Mouse (Mus musculus) megakaryocyte-erythroid progenitor cell, adult 5-6 weeks (primary cell): ENCODE measurements around the gene Acat2. TPM values are rescaled to one million over a fixed set of nuclear protein-coding genes. Genes with fewer than 3 reads are reported as not detected.
"Not testable (repeated sequence)": the region's sequence is repeated elsewhere in the genome, so short reads cannot be mapped to it uniquely, and the experiment has no call there.

Experiments used
- ATAC-seq: replicated peaks from 2 replicates; pipeline ENCODE4 v1.8.0; 2016; ENCODE audit warnings: mild to moderate bottlenecking, inconsistent platforms; ENCODE audit not compliant: severe bottlenecking, poor library complexity, low FRiP score, low TSS enrichment
- total RNA-seq, 2 experiments: library from RNA; stranded (forward) in 1 of 2; stranded (reverse) in 1 of 2; fragments of 200-1000, 215-1000 nt in 1 of 2; fragments of >200 nt in 1 of 2; fragmentation: Nextera tagmentation in 1 of 2; gene quantifications; 2 replicates each; pipeline ENCODE4 v1.2.3; 2014 to 2017

Gene Acat2
- total RNA-seq (2014; fragmentation: Nextera tagmentation) (14.9 and 28.9 TPM in 2 replicates), total RNA-seq (2017) (19.2 and 20.2 TPM in 2 replicates)

GRCm38 (mm10) chr17:12960331-12960873, at the start of gene Acat2:
Gene Acat2, minus strand, starts transcription at chr17:12960747.
- peak; percentile 95 for ATAC-seq

- ATAC-seq, result peak; percentile 48
These were observed 49.3 kb upstream of the Acat2 start for GRCm38 (mm10) chr17:13009887-13010286.

DNA sequence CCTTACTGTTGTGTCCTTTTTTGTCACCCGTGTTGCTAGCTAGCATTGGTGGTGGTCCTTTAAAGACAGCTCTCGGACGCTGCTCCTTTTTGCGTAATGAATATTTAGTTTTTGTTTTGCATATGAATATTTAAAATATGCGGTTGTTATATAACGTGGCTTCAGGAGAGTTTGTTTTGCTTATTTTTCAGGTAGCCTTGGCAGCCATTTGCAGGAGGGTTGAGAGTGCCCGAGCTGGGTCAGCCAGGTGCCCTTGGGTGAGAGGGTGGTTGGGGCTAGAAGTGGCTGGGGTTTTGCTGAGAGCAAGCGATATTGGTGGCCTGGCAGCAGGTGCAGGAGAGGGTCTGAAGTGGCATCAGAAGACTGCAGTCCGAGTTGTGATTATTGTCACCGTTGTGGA, 48.0 kb upstream of the Acat2 start:
- peak; percentile 14; the same call in 1 of the 2 replicates for ATAC-seq

- peak; percentile 96 for ATAC-seq
These were observed 47.3 kb upstream of the Acat2 start for GRCm38 (mm10) chr17:13007730-13008425.

GRCm38 (mm10) chr17:13006984-13007383, 46.4 kb upstream of the Acat2 start:
- ATAC-seq, result no peak

GRCm38 (mm10) chr17:13006546-13006945, 46.0 kb upstream of the Acat2 start, which contains the start of gene Sod2:
Gene Sod2, plus strand, starts transcription at chr17:13006846.
- not testable (repeated sequence) for ATAC-seq

GRCm38 (mm10) chr17:13004436-13004835, 43.9 kb upstream of the Acat2 start:
- ATAC-seq, result not testable (repeated sequence)

DNA sequence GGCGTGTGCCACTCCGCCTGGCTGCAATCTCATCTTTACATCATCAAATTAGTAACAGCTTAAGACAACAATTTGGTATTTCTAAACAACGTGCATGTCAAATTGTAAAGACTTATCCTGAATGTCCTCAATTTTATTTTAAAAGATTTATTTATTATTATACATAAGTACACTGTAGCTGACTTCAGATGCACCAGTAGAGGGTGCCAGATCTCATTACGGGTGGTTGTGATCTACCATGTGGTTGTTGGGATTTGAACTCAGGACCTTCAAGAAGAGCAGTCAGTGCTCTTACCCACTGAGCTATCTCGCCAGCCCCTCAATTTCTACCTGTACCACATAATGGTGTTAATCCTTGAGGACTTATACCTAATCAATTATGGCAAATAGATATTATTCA, 41.7 kb upstream of the Acat2 start:
- not testable (repeated sequence) for ATAC-seq

DNA sequence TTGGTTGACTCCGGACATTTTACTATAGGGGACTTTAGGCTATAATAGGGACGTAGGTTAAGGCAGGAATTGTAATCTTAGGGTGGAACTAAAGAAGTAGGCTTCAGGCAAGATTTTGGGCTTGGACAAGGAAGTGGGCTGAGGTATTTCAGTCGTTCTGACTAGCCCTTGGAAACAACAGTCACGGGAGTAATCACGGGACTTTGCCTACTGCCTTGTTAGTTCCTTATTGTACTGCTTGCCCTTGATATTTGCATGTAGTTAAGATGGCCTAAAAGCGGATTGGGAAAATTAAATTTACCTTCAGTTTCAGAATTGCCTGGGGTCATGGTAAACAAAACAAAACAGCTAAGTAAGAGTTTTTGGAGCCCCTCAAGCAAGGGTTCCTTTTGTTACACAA, 38.5 kb upstream of the Acat2 start:
- no peak for ATAC-seq

DNA sequence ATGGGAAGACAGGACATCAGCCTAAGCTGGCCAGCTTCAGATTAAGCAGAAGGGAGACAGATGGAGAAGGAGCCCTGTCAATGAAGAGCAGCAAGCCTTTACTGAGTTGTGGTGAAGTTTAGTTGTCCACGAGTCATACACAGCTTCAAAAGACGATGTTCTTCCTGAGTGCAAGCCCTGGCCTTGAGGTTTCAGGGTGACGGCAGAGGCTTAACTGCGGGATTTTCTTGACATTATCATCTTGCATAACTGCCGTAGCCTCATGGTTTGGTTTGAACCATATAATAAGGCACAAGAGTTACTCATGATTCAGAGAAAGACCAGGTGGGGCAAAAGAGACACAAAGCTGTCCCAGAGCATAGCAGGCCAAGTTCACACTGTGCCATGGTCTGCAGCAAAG, 37.3 kb upstream of the Acat2 start:
- no peak for ATAC-seq

DNA sequence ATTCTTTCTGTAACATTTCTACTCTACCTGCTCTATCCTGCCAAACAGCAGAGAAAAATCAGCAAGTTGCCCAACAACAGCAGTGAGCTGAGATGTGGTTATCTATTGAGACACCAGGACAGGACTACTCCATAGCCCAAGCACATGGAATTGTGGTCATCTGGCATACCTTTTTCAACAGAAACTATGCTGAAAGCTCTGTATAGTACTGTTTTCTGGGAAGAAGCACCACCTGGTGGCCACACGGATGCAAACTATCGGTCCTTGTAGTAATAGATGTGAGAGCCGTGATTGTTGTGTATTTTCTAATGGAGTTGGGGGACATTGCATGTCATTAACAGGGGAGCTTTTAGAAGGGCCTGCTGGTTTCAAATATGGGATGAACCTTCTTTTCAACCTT, 35.8 kb upstream of the Acat2 start:
- ATAC-seq, result peak; percentile 54

GRCm38 (mm10) chr17:12994069-12994468, 33.5 kb upstream of the Acat2 start, which contains the start of gene Wtap:
Gene Wtap, minus strand, starts transcription at chr17:12994169.
- ATAC-seq, result no peak

DNA sequence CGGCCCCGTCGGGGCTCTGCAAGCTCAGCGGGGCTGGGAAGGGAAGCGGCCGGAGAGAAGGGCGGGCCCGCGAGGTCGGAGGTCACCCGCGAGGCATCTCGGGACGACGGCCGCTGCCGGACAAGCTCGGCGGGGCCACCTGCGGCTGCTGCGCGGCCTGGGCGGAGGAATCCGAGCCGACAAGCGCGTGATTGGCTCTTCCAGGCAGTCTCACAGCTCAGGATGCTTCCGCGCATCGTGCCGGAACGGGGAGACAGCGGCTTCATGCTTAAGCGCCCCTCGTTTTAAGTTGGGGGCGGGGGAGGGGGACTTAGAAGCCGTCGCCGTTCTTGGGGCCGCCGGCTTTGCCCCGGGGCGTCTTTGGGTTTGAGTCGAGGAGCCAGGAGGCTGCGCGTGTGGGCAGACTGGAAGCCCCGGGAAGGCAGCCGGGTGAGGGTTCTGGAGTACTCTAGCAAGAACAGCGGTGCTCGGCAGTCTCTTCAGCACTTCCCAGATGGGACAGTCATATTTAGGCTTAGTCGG, 32.0 kb upstream of the Acat2 start:
- peak; percentile 80 for ATAC-seq

- ATAC-seq, result peak; percentile 66
These were observed 31.2 kb upstream of the Acat2 start for GRCm38 (mm10) chr17:12991635-12992358.

DNA sequence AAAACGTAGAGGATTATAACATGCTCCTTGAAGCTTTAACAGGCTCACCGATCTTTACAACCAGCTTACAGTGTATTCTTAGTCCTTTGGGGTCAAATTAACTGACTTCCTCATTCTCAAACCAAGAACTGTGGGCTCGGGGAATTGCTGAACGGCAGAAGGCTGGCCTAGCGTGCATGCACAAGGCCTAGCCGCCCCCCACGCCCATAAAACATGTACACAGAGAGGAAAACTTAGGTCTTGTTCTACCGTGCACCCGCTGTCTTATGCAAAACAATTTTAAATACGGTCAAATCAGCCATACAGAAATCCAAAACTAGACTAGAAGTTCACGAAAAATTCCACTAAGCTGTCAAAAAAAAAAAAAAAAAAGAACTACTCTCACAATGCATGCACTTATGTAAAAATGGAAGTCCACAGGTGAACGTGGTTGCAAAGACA, 30.7 kb upstream of the Acat2 start:
- no peak; the same call in 1 of the 2 replicates for ATAC-seq

DNA sequence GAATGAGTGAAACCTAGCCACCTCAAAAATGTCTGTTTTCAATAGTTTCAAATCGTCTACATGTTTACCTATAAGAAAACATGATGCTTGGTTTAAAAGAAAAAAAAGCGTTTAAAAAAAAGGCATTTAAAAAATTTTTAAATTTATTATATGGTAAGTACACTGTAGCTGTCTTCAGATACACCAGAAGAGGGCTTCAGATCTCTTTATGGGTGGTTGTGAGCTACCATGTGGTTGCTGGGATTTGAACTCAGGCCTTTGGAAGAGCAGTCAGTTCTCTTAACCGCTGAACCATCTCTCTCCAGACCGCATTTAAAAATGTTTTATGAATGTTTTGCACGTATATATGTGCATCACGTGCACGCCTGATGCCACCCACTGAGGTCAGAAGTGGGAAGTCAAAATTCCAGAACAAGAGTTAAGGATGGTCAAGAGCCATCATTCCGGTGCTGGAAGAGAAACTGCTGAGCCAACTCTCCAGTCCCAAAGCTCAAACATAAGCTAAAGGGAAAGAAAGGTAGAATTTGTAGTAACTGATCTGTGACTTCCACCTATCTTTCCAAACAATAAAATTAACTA, 30.1 kb upstream of the Acat2 start:
- no peak for ATAC-seq

DNA sequence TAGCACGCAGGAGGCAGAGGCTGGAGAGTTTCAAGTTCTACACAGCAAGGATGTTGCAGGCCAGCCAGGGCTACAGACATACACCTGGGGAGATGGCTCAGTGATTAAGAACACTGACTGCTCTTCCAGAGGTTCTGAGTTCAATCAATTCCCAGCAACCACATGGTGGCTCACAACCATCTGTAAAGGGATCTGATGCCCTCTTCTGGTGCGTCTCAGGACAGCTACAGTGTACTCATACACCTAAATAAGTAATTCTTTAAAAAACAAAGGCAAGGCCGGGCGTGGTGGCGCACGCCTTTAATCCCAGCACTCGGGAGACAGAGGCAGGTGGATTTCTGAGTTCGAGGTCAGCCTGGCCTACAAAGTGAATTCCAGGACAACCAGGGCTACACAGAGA, 27.5 kb upstream of the Acat2 start:
- not testable (repeated sequence) for ATAC-seq

DNA sequence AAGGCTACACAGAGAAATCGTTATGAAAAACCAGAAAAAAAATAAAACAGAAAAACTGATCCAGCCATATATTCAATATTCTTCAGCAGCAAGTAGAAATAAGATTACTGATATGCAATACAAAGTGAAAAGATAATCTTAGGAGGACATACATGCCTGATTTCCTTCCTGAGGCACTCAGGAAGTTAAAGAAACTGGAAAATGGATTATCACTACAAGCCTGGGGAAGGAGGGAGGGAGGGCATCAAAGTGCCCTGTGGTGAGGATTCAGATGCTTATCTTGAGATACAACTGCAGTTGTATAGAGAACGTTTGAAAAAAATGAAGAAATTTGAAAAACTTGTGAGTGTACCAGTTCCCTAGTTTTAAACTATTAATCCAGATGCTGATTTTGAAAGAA, 23.4 kb upstream of the Acat2 start:
- ATAC-seq, result no peak; the same call in 1 of the 2 replicates

GRCm38 (mm10) chr17:12978546-12978945, 18.0 kb upstream of the Acat2 start:
- ATAC-seq, result no peak

GRCm38 (mm10) chr17:12973851-12974250, 13.3 kb upstream of the Acat2 start:
- ATAC-seq, result no peak
